Mouse (Mus musculus) heart, postnatal 0 days (tissue): ENCODE measurements around the gene Pcbp3.

Experiments
- CTCF ChIP-seq: IDR thresholded peaks from 2 replicates; pipeline ENCODE4 v1.5.1; 2016; ENCODE audit warnings: antibody characterized with exemption, control low read depth, low read depth
- EP300 ChIP-seq: IDR thresholded peaks from 2 replicates; pipeline ENCODE4 v1.6.1; 2016; ENCODE audit warnings: antibody characterized with exemption, low read depth

GRCm38 (mm10) chr10:76857879-76858278 is 103.8 kb downstream of the Pcbp3 start:
- TF ChIP-seq CTCF: no peak
- TF ChIP-seq EP300: no peak
